In the genomic region with DNA sequence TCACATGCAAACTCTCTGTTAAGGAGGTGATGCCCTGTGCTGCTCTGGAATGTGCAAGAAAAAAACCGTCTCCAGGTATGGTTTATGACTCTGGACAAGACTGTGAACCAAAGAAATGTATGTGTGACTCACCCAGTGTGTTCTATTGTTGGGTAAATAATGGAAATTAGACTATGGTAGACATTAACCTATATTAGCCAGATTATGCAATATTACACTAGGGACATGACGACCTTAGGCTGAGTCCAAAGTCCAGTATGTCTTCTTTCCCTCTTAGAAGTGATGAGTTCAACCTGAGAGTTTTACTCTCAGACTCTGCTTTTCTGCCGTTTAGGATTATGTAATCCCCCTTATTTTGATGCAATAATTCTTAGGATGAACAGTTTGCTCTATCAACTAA, we compare ENCODE assay signal across 22 mouse cellular contexts. TPM values are rescaled to one million over a fixed set of nuclear protein-coding genes. Genes with fewer than 3 reads are reported as not detected.
DNase-seq lines count a peak whose midpoint lies in the region; ATAC-seq lines count a peak whose summit lies in the region.
"Had no signal": no experiment of that assay in that cellular context is flagged by ENCODE, and none has a peak within 500 bp of the region (broad histone marks: within the 10 kb centered on the region; RNA-seq: fewer than 3 reads in every experiment).

No protein-coding gene starts in this region.

- H3K4me2 ChIP-seq in kidney, embryonic 14.5 days (replicated peaks; ENCODE audit: low read depth, low read length), result no peak overlapping the region
- H3K4me2 ChIP-seq in intestine, embryonic 15.5 days (replicated peaks), result no peak overlapping the region
- no peak overlapping the region for H3K4me2 ChIP-seq in intestine, embryonic 16.5 days (ENCODE audit: low read depth, low read length)
- no peak overlapping the region for H3K4me2 ChIP-seq in heart, embryonic 12.5 days
- H3K4me2 ChIP-seq: embryonic facial prominence, embryonic 13.5 days; embryonic facial prominence, embryonic 15.5 days; forebrain, embryonic 12.5 days had no signal

- no peak for ATAC-seq in kidney, embryonic 14.5 days (ENCODE audit: low FRiP score, low TSS enrichment)
- ATAC-seq in intestine, embryonic 15.5 days, result peak; percentile 61
- peak; percentile 33; the same call in 1 of the 2 replicates for ATAC-seq in intestine, embryonic 16.5 days
- ATAC-seq in heart, embryonic 12.5 days (ENCODE audit: insufficient number of reproducible peaks, low FRiP score), result no peak
- ATAC-seq: forebrain, embryonic 14.5 days had no signal

- DNase-seq in kidney, adult 8-10 months, result peak; percentile 28 to 29
- no peak for DNase-seq in thymus, postnatal 36 days
- DNase-seq: adrenal gland, adult 2 months; adrenal gland, postnatal 10 days; adrenal gland, postnatal 25 days; cerebellum, adult 11 months; cerebellum, adult 18-20 months; cerebellum, adult 8-10 months; cerebellum, adult 9-11 months; cerebellum, postnatal 14 days; cerebellum, postnatal 36 days; embryo, embryonic 11 days had no signal

- WGBS in kidney, embryonic 14.5 days, result 87% methylated on average over 3 of the region's 3 CpGs
- 72% methylated on average over 3 of the region's 3 CpGs for WGBS in intestine, embryonic 15.5 days
- WGBS in intestine, embryonic 16.5 days, result 63% methylated on average over 3 of the region's 3 CpGs
- WGBS in heart, embryonic 12.5 days, result 82% methylated on average over 3 of the region's 3 CpGs

- H3K27me3 ChIP-seq in kidney, embryonic 14.5 days (ENCODE audit: control insufficient read depth, insufficient read depth, low read length), result no peaks in the 10 kb centered on the region
- no peaks in the 10 kb centered on the region for H3K27me3 ChIP-seq in intestine, embryonic 15.5 days (replicated peaks)
- H3K27me3 ChIP-seq in intestine, embryonic 16.5 days (replicated peaks; ENCODE audit: control insufficient read depth, insufficient read depth, low read length), result no peaks in the 10 kb centered on the region
- no peaks in the 10 kb centered on the region for H3K27me3 ChIP-seq in heart, embryonic 12.5 days (replicated peaks)
- H3K27me3 ChIP-seq: embryonic facial prominence, embryonic 13.5 days; embryonic facial prominence, embryonic 15.5 days; forebrain, embryonic 12.5 days had no signal

- H3K9me3 ChIP-seq in kidney, embryonic 14.5 days (ENCODE audit: control insufficient read depth, low read length), result peaks cover 5% of the 10 kb centered on the region; the same call in 1 of the 2 replicates
- no peaks in the 10 kb centered on the region for H3K9me3 ChIP-seq in intestine, embryonic 15.5 days
- H3K9me3 ChIP-seq in intestine, embryonic 16.5 days (ENCODE audit: control insufficient read depth, low read length), result no peaks in the 10 kb centered on the region
- H3K9me3 ChIP-seq in heart, embryonic 12.5 days (replicated peaks), result peaks cover 15% of the 10 kb centered on the region
- H3K9me3 ChIP-seq: embryonic facial prominence, embryonic 15.5 days; forebrain, embryonic 12.5 days had no signal

- no peaks in the 10 kb centered on the region for H3K4me1 ChIP-seq in kidney, embryonic 14.5 days (ENCODE audit: control insufficient read depth, insufficient read depth, low read length)
- no peaks in the 10 kb centered on the region for H3K4me1 ChIP-seq in intestine, embryonic 15.5 days (replicated peaks)
- H3K4me1 ChIP-seq in intestine, embryonic 16.5 days (ENCODE audit: control insufficient read depth, insufficient read depth, low read length), result no peaks in the 10 kb centered on the region
- H3K4me1 ChIP-seq in heart, embryonic 12.5 days (replicated peaks), result no peaks in the 10 kb centered on the region
- H3K4me1 ChIP-seq: embryonic facial prominence, embryonic 13.5 days; embryonic facial prominence, embryonic 15.5 days; forebrain, embryonic 10.5 days; forebrain, embryonic 12.5 days had no signal

- H3K27ac ChIP-seq in kidney, embryonic 14.5 days (ENCODE audit: low read depth, low read length), result no peak overlapping the region
- H3K27ac ChIP-seq in intestine, embryonic 15.5 days, result no peak overlapping the region
- H3K27ac ChIP-seq in intestine, embryonic 16.5 days (ENCODE audit: low read length), result no peak overlapping the region
- no peak overlapping the region for H3K27ac ChIP-seq in heart, embryonic 12.5 days (ENCODE audit: poor library complexity, severe bottlenecking)
- H3K27ac ChIP-seq: embryonic facial prominence, embryonic 13.5 days; embryonic facial prominence, embryonic 15.5 days; forebrain, embryonic 10.5 days; forebrain, embryonic 12.5 days had no signal

- no peaks in the 10 kb centered on the region for H3K36me3 ChIP-seq in kidney, embryonic 14.5 days (ENCODE audit: control insufficient read depth, insufficient read depth, low read length)
- no peaks in the 10 kb centered on the region for H3K36me3 ChIP-seq in intestine, embryonic 15.5 days
- H3K36me3 ChIP-seq in intestine, embryonic 16.5 days (ENCODE audit: control insufficient read depth, insufficient read depth, low read length), result no peaks in the 10 kb centered on the region
- H3K36me3 ChIP-seq in heart, embryonic 12.5 days, result no peaks in the 10 kb centered on the region
- H3K36me3 ChIP-seq: embryonic facial prominence, embryonic 13.5 days; embryonic facial prominence, embryonic 15.5 days; forebrain, embryonic 10.5 days; forebrain, embryonic 12.5 days had no signal

- H3K4me3 ChIP-seq in kidney, embryonic 14.5 days (ENCODE audit: low read length), result no peak overlapping the region
- H3K4me3 ChIP-seq in intestine, embryonic 15.5 days (replicated peaks), result no peak overlapping the region
- H3K4me3 ChIP-seq in intestine, embryonic 16.5 days (ENCODE audit: low read length), result no peak overlapping the region
- no peak overlapping the region for H3K4me3 ChIP-seq in heart, embryonic 12.5 days
- H3K4me3 ChIP-seq: embryonic facial prominence, embryonic 13.5 days; embryonic facial prominence, embryonic 15.5 days; erythroblast, embryonic 14.5 days; forebrain, embryonic 10.5 days; forebrain, embryonic 12.5 days had no signal

- H3K9ac ChIP-seq in kidney, embryonic 14.5 days (ENCODE audit: low read depth, low read length), result no peak overlapping the region
- no peak overlapping the region for H3K9ac ChIP-seq in intestine, embryonic 15.5 days
- H3K9ac ChIP-seq in intestine, embryonic 16.5 days (ENCODE audit: low read depth, low read length), result no peak overlapping the region
- H3K9ac ChIP-seq in heart, embryonic 12.5 days, result no peak overlapping the region
- H3K9ac ChIP-seq: embryonic facial prominence, embryonic 13.5 days; embryonic facial prominence, embryonic 15.5 days; forebrain, embryonic 12.5 days had no signal

RNA-seq across cellular contexts. Expression of a gene that starts 7.8 kb away (rescaled TPM):
- polyA plus RNA-seq in kidney, embryonic 14.5 days (2014; fragmentation: Nextera tagmentation; extraction: Ambion mirVana), result 9.1 and 10.7 TPM in 2 replicates
- 8.2 TPM in 2 replicates for polyA plus RNA-seq in intestine, embryonic 15.5 days (2015; fragmentation: Nextera tagmentation; extraction: Ambion mirVana)
- polyA plus RNA-seq in intestine, embryonic 16.5 days (2015; fragmentation: Nextera tagmentation; extraction: Ambion mirVana), result 4.7 and 4.9 TPM in 2 replicates
- polyA plus RNA-seq in heart, embryonic 12.5 days (2016; fragmentation: Nextera tagmentation; extraction: Ambion mirVana), result 24.4 and 26.1 TPM in 2 replicates

Comparison
In these comparisons a context has a peak if more than half of its experiments do, and no peak if none do; other contexts are left out.
1. DNase-seq: peak in kidney, adult 8-10 months (2 of 2); none in thymus, postnatal 36 days (0 of 2).
2. ATAC-seq: peak in intestine, embryonic 15.5 days (single experiment) and intestine, embryonic 16.5 days (single experiment); none in kidney, embryonic 14.5 days (single experiment) and heart, embryonic 12.5 days (single experiment).